ENCODE assay signal across 11 mouse cellular contexts in genomic region chr13:113429615-113430014, GRCm38 (mm10).
DNase-seq lines count a peak whose midpoint lies in the region; ATAC-seq and TF ChIP-seq lines count a peak whose summit lies in the region.
"Had no signal": no experiment of that assay in that cellular context is flagged by ENCODE, and none has a peak within 500 bp of the region (broad histone marks: within the 10 kb centered on the region; RNA-seq: fewer than 3 reads in every experiment).

No protein-coding gene starts in this region.

- no peaks in the 10 kb centered on the region for H3K36me3 ChIP-seq in heart, embryonic 15.5 days
- no peaks in the 10 kb centered on the region for H3K36me3 ChIP-seq in kidney, embryonic 15.5 days
- H3K36me3 ChIP-seq: neural tube, embryonic 12.5 days had no signal

- TF ChIP-seq POLR2A in lung, adult 2 months (IDR thresholded peaks at IDR 0.05; ENCODE audit: borderline replicate concordance, extremely low read depth, low read depth, low read length): no peak

- no peak overlapping the region for H3K4me2 ChIP-seq in heart, embryonic 15.5 days
- no peak overlapping the region for H3K4me2 ChIP-seq in kidney, embryonic 15.5 days
- H3K4me2 ChIP-seq: neural tube, embryonic 12.5 days had no signal

- intact Hi-C loops in heart, postnatal 25 days (cut with DNase I): loop anchor here (2.0 to 5.0 kb wide), 2 partner anchors 88 to 189 kb away; partner anchors contain the start of gene Snx18

- peak; percentile 30; the same call in 1 of the 2 replicates for TF ChIP-seq CTCF in lung, adult 2 months (IDR thresholded peaks at IDR 0.05; ENCODE audit: insufficient read depth, low read length)

- H3K4me1 ChIP-seq in heart, embryonic 15.5 days (replicated peaks): no peaks in the 10 kb centered on the region
- no peaks in the 10 kb centered on the region for H3K4me1 ChIP-seq in lung, adult 2 months (ENCODE audit: control insufficient read depth, insufficient read depth, low read length)
- no peaks in the 10 kb centered on the region for H3K4me1 ChIP-seq in kidney, embryonic 15.5 days
- H3K4me1 ChIP-seq: neural tube, embryonic 12.5 days had no signal

- 0 out of 2 replicates have a peak, but pooled peaks have one; percentile 39 for ATAC-seq in heart, embryonic 15.5 days (replicated peaks; ENCODE audit: insufficient number of reproducible peaks, insufficient read depth, low FRiP score, low read depth)
- no peak for ATAC-seq in kidney, embryonic 15.5 days (replicated peaks; ENCODE audit: low FRiP score)

- WGBS in heart, embryonic 15.5 days: 43% methylated on average over 3 of the region's 3 CpGs
- 37% methylated on average over 3 of the region's 3 CpGs for WGBS in lung, adult 2 months
- WGBS in kidney, embryonic 15.5 days: 40% methylated on average over 3 of the region's 3 CpGs

- H3K9ac ChIP-seq in heart, embryonic 15.5 days: no peak overlapping the region
- no peak overlapping the region for H3K9ac ChIP-seq in kidney, embryonic 15.5 days
- H3K9ac ChIP-seq: neural tube, embryonic 12.5 days had no signal

- H3K4me3 ChIP-seq in heart, embryonic 15.5 days: no peak overlapping the region
- H3K4me3 ChIP-seq in lung, adult 2 months (replicated peaks; ENCODE audit: extremely low read depth, low read depth, low read length): no peak overlapping the region
- H3K4me3 ChIP-seq in kidney, embryonic 15.5 days (replicated peaks): no peak overlapping the region
- H3K4me3 ChIP-seq: neural tube, embryonic 12.5 days had no signal

- H3K9me3 ChIP-seq in heart, embryonic 15.5 days (replicated peaks): 0 out of 2 replicates have a peak, but pooled peaks cover 5% of the 10 kb centered on the region
- H3K9me3 ChIP-seq in kidney, embryonic 15.5 days (replicated peaks): no peaks in the 10 kb centered on the region
- H3K9me3 ChIP-seq: neural tube, embryonic 12.5 days had no signal

- H3K27ac ChIP-seq in heart, embryonic 15.5 days: no peak overlapping the region
- no peak overlapping the region for H3K27ac ChIP-seq in kidney, embryonic 15.5 days
- H3K27ac ChIP-seq: neural tube, embryonic 12.5 days had no signal

- no peaks in the 10 kb centered on the region for H3K27me3 ChIP-seq in heart, embryonic 15.5 days
- no peaks in the 10 kb centered on the region for H3K27me3 ChIP-seq in kidney, embryonic 15.5 days
- H3K27me3 ChIP-seq: neural tube, embryonic 12.5 days had no signal

- DNase-seq in heart, postnatal 25 days (ENCODE audit: low spot score): no peak
- DNase-seq in 3T3-L1 (ENCODE audit: low read depth, low spot score) (peak; percentile 16), ES-CJ7 (ENCODE audit: low read depth, low spot score) (peak; percentile 32)
- no peak for DNase-seq in lung, adult 2 months
- DNase-seq in Muller cell, postnatal 12 days (ENCODE audit: inconsistent ontology term): no peak
- no peak for DNase-seq in spleen, postnatal 4 days (ENCODE audit: low spot score in 2 of 2)
- DNase-seq: adrenal gland, postnatal 36 days; gastrocnemius, postnatal 14 days had no signal

Comparison
In these comparisons a context has a peak if more than half of its experiments do, and no peak if none do; other contexts are left out.
1. DNase-seq: peak in 3T3-L1 (single experiment) and ES-CJ7 (single experiment); none in heart, postnatal 25 days (single experiment), lung, adult 2 months (single experiment), Muller cell, postnatal 12 days (single experiment) and spleen, postnatal 4 days (0 of 2).